Comparison of ENCODE assay signal across 8 mouse cellular contexts in genomic region chr16:32913937-32914881, GRCm38 (mm10). TPM values are rescaled to one million over a fixed set of nuclear protein-coding genes. Genes with fewer than 3 reads are reported as not detected.
DNase-seq lines count a peak whose midpoint lies in the region; ATAC-seq and TF ChIP-seq lines count a peak whose summit lies in the region.

Gene Lrch3, plus strand, starts transcription at chr16:32914100.

- H3K9me3 ChIP-seq in embryonic facial prominence, embryonic 15.5 days (replicated peaks), result no peaks in the 10 kb centered on the region
- H3K9me3 ChIP-seq in kidney, embryonic 14.5 days (ENCODE audit: control insufficient read depth, low read length), result no peaks in the 10 kb centered on the region
- no peaks in the 10 kb centered on the region for H3K9me3 ChIP-seq in limb, embryonic 15.5 days

- no peaks in the 10 kb centered on the region for H3K27me3 ChIP-seq in embryonic facial prominence, embryonic 15.5 days
- H3K27me3 ChIP-seq in kidney, embryonic 14.5 days (ENCODE audit: control insufficient read depth, insufficient read depth, low read length), result no peaks in the 10 kb centered on the region
- H3K27me3 ChIP-seq in limb, embryonic 15.5 days, result no peaks in the 10 kb centered on the region

- no peaks in the 10 kb centered on the region for H3K36me3 ChIP-seq in embryonic facial prominence, embryonic 15.5 days
- no peaks in the 10 kb centered on the region; the same call in 1 of the 2 replicates for H3K36me3 ChIP-seq in kidney, embryonic 14.5 days (ENCODE audit: control insufficient read depth, insufficient read depth, low read length)
- H3K36me3 ChIP-seq in limb, embryonic 15.5 days, result no peaks in the 10 kb centered on the region

- peaks cover 2% of the 10 kb centered on the region; the same call in 1 of the 2 replicates for H3K4me1 ChIP-seq in bone marrow, adult 2 months (ENCODE audit: control insufficient read depth, insufficient read depth, low read length)
- H3K4me1 ChIP-seq in embryonic facial prominence, embryonic 15.5 days, result 0 out of 2 replicates have a peak, but pooled peaks cover 2% of the 10 kb centered on the region
- H3K4me1 ChIP-seq in kidney, embryonic 14.5 days (ENCODE audit: control insufficient read depth, insufficient read depth, low read length), result peaks cover 6% of the 10 kb centered on the region; the same call in 1 of the 2 replicates
- H3K4me1 ChIP-seq in limb, embryonic 15.5 days, result peaks cover 5% of the 10 kb centered on the region; the same call in 1 of the 2 replicates

- TF ChIP-seq CTCF in bone marrow, adult 2 months (IDR thresholded peaks at IDR 0.05; ENCODE audit: control insufficient read depth, insufficient read depth, low read length), result no peak

- WGBS in bone marrow, adult 2 months, result under 1% methylated on average over 85 of the region's 85 CpGs
- under 1% methylated on average over 83 of the region's 85 CpGs for WGBS in embryonic facial prominence, embryonic 15.5 days
- WGBS in kidney, embryonic 14.5 days, result under 1% methylated on average over 83 of the region's 85 CpGs
- under 1% methylated on average over 85 of the region's 85 CpGs for WGBS in limb, embryonic 15.5 days

- peak; percentile 85 for DNase-seq in 416B (ENCODE audit: low read depth)
- DNase-seq in heart, adult 9 months (ENCODE audit: low spot score in 2 of 2), result peak; percentile 94
- DNase-seq in monocyte, adult 2 months (ENCODE audit: low read depth in 1 of 2, low spot score in 2 of 2), result peak; percentile 74 to 87
- DNase-seq in spleen, postnatal 36 days (ENCODE audit: low spot score in 2 of 2), result peak; percentile 88 to 90

- TF ChIP-seq POLR2A in bone marrow, adult 2 months (IDR thresholded peaks at IDR 0.05; ENCODE audit: borderline replicate concordance, control insufficient read depth, low read depth, low read length), result peak; percentile 91; the same call in 1 of the 2 replicates

- H3K4me2 ChIP-seq in embryonic facial prominence, embryonic 15.5 days (replicated peaks), result peak within 1 kb of the TSS; percentile 78
- H3K4me2 ChIP-seq in kidney, embryonic 14.5 days (replicated peaks; ENCODE audit: low read depth, low read length), result peak within 1 kb of the TSS; percentile 62
- peak within 1 kb of the TSS; percentile 76 for H3K4me2 ChIP-seq in limb, embryonic 15.5 days

- peak within 1 kb of the TSS; percentile 93 for H3K9ac ChIP-seq in embryonic facial prominence, embryonic 15.5 days
- H3K9ac ChIP-seq in kidney, embryonic 14.5 days (ENCODE audit: low read depth, low read length), result peak within 1 kb of the TSS; percentile 90
- peak within 1 kb of the TSS; percentile 93 for H3K9ac ChIP-seq in limb, embryonic 15.5 days

- peak; percentile 92 for ATAC-seq in embryonic facial prominence, embryonic 15.5 days (ENCODE audit: insufficient number of reproducible peaks, low FRiP score, low TSS enrichment, low read depth)
- ATAC-seq in kidney, embryonic 14.5 days (ENCODE audit: low FRiP score, low TSS enrichment), result peak; percentile 95
- ATAC-seq in limb, embryonic 15.5 days (ENCODE audit: insufficient number of reproducible peaks, low FRiP score, low TSS enrichment, low read depth), result peak; percentile 89

- peak within 1 kb of the TSS; percentile 94 for H3K4me3 ChIP-seq in bone marrow, adult 2 months (replicated peaks; ENCODE audit: control insufficient read depth, low read depth, low read length)
- H3K4me3 ChIP-seq in embryonic facial prominence, embryonic 15.5 days (replicated peaks), result peak within 1 kb of the TSS; percentile 95
- H3K4me3 ChIP-seq in kidney, embryonic 14.5 days (ENCODE audit: low read length), result peak within 1 kb of the TSS; percentile 98
- peak within 1 kb of the TSS; percentile 85 for H3K4me3 ChIP-seq in limb, embryonic 15.5 days

- peak within 1 kb of the TSS; percentile 93 for H3K27ac ChIP-seq in bone marrow, adult 2 months (ENCODE audit: control insufficient read depth, insufficient read depth, low read depth, low read length, poor library complexity)
- peak within 1 kb of the TSS; percentile 94 for H3K27ac ChIP-seq in embryonic facial prominence, embryonic 15.5 days (replicated peaks)
- H3K27ac ChIP-seq in kidney, embryonic 14.5 days (ENCODE audit: low read depth, low read length), result peak within 1 kb of the TSS; percentile 89
- peak within 1 kb of the TSS; percentile 91 for H3K27ac ChIP-seq in limb, embryonic 15.5 days

RNA-seq across cellular contexts. Expression of gene Lrch3, which starts in this region (rescaled TPM):
- 6.2 and 13.0 TPM in 2 replicates for polyA plus RNA-seq in bone marrow, adult 2 months (2011; ENCODE audit: insufficient read depth, insufficient read length, low replicate concordance, missing spikeins)
- 20.5 and 22.2 TPM in 2 replicates for polyA plus RNA-seq in embryonic facial prominence, embryonic 15.5 days (2015; fragmentation: Nextera tagmentation; extraction: Ambion mirVana)
- 19.7 and 32.7 TPM in 2 replicates for polyA plus RNA-seq in kidney, embryonic 14.5 days (2014; fragmentation: Nextera tagmentation; extraction: Ambion mirVana)
- polyA plus RNA-seq in limb, embryonic 15.5 days (2015; fragmentation: Nextera tagmentation; extraction: Ambion mirVana), result 23.1 TPM in 2 replicates

Comparison
In these comparisons a context has a peak if more than half of its experiments do, and no peak if none do; other contexts are left out.
1. Peak in every context shown above with its lines: DNase-seq, ATAC-seq, H3K4me3 ChIP-seq and H3K27ac ChIP-seq.